Mouse (Mus musculus): ENCODE measurements around the gene Osbpl7.

Gene Osbpl7

DNA sequence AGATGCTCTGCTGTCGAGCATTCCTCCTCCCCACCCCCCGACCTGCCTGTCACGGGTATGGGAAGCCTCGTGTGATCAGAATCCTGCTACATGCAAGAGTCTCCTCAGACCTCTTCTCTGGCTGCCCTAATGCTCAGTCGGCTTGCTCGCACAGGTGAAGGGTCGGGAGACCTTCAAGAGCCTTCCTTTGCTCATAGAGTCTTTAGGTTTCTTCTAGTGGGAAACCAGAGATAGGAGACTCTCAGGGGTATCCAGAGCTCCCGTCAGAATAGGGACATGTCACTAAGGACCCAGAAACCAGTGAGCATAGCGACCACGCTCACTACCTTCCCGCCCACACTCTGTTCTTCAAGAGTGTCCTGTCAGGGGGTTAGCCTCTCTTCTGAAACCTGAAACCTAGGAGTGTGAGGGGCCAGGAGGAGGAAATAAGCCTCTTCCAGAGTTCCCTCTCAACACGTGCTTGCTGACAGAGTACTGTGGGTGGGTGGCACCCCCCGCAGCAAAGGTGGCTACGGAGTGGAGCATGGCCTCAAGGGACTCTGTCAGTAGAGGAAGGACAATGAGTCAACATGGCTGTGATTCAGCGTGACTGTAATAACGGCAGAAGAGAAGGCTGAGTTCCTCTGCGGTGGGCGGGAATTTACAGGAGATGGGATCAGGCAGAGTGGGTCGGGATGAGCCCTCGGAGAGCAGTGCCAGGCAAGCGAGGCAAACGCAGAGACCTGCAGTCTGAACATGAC lies 33.1 kb downstream of the Osbpl7 start:
- DNase-seq, result no peak

DNA sequence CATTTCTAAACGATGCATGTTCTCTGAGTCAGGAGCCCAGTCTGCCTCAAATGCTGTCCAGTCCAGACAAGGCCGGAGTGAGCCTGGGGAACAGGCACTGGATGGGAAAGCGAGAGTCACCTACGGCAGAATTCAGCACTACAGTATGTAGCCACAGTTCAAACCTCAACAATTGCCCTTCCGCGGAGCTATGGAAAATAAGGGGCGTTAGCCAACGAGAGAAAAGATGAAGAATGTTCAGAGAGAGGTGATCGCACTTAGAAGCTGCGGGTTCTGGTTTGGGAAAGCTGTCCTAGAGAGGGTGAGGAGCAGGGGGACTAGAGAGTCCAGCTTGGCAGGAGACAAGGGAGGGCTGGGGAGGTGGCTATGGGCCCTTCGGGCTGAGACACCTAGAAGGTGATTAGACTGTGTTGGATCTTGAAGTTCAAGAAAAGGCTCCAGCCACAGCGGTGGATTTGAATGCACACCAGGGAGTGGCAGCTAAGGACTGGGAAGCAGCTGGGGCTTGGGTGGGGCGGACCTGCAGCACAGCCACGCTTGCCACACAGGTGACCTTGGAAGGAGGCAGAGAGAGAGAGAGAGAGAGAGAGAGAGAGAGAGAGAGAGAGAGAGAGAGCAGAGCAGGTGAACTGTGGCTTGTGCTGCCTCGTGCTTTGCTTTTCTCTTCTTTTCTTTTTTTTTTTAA lies 34.5 kb downstream of the Osbpl7 start:
- DNase-seq, result no peak

DNA sequence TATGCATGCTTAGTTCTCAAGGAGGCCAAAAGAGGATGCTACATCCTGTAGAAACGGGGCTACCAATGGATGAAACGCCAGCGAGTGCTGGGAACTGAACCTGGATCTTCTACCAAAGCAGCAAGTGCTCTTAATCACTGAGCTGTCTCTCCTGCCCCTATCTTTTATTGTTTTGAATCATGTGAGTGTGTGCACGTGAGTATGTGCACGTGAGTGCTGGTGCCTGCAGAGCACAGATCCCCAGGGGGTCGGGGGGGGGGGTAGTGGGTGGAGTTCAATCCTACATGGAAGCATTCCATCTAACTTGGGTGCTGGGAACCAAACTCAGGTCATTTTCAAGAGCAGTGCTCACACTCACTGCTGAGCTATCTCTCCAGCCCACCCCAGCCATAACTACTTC lies 35.9 kb downstream of the Osbpl7 start:
- no peak for DNase-seq

DNA sequence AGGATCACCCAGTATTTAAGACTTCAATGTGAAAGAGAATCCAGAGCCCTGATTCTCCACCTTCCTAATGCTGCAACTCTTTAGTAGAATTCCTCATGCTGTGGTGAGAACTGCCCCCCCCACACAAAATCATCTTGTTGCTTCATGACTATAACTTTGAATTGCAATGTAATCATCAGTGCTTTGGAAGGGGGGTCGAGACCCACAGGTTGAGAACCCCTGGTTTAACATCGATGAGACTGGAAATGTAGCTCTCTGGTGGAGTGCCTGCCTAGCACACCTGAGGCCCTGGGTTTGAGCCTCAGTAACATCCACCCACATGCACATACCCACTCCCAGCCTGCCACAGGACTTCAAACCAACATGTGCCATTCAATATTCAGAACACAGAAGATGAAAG lies 44.2 kb downstream of the Osbpl7 start:
- DNase-seq, result no peak

DNA sequence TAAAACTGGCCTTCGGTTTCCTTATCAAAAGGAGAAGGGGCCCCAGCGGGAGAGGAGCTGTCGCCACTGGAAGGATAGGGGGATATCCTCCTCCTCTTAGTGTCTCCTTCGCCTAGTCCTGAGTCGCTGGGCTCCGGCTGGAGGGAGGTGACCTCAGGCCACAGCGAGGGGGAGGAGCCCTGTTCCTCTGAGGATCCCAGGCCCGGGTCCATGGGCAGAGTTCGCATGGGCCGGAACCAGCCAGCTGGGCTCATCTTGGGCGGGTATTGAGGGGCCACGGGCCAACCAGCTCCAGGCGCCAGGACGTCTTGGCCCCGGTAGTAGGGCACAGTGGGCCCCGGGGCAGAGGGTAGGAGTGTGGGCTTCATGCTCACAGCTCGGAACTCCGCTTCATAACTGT lies 48.4 kb downstream of the Osbpl7 start:
- no peak for DNase-seq

DNA sequence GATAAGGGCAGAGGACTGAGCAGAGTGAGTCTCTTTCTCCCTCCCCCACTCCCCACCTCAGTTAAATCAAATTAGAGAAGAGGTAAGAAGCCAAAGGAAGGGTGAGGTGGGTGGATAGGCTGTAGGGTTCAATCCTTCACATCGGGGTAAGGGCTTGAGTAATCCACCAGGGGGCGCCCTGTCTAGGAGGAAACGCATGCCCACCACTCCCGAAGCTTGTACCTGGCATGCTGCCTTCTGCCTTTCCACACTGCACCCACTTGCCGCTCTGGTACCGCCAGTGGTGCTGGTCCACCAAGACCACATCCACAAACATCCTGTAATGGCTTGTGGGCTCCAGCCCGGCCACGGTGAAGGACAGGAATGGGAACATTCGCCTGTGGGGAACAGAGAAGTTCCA lies 51.3 kb downstream of the Osbpl7 start:
- peak; percentile 52 to 82 for DNase-seq

DNA sequence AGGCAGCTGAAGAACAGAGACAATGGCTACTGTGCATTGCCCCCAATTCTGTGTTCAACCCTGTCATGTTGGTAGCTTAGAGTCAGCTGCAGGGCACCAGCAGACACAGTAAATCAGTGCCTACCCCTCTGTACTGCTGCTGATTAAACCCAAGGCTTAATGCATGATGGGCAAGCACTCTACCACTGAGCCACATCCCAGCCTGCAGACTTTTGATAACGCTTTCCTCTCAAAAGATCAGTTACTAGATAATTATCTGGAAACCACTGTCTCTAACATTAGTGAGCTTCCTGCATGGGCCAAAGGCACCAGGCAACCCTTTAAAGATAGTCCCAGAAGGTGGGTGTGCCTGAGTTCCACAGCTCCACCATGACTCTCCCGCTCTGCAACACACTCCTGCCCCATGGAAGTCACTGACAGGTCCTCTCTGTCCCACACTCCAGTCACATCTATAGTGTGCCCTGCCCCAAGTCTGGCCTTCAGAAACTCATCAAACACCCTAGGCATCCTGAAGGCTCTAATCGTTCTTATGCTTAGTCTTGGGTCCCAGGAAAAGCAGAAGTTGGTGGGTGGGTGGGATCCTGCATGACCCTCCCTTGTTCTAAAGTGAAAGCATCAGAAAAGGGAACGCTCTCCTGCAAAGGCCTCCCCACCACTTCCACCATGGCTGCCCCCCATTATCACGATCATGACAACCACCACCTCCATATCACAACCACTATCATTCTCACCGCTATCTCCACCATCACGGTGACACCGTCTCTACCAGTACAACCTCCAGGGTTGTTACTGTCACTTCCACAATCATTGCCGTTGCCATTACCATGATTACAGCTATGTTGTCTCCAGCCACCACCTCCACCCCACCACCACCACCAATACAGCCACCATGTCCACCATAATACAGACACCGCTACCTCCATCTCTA lies 53.0 kb downstream of the Osbpl7 start:
- no peak for DNase-seq

DNA sequence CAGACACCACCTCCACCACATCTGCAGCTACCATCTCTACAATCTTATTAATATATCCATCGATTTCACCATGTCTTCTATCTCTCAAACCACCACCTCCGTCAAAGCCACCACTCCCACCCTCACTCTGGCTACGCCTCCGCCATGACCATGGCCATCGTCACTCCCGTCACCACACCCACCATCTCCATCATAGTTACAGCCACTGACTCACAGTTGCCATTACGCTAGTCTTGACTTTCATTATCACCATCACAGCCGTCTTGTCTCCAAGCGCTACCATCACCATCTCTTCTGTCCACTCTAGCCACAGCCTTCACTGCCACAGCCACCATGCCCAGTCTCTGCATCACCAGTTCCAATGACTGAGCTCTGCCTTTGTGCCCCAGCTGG lies 53.7 kb downstream of the Osbpl7 start:
- DNase-seq, result no peak

DNA sequence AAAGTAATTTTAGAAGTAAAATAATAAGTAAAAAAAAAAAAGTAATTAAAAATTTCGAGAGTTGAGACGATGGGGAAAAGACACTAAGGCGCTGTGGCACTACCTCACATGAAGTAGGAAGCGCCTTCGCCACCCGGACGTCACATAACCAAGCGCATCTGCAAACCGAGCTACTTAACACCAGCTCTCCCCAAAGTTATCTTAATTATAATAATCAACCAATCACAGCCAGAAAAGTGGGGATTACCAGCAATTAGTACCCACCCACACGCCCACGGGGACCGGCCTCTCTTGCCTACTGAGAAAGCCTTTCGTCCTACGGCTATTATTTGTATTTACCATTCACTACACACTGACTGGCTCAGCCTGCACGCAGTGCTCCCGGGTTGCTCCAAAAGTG lies 58.5 kb downstream of the Osbpl7 start:
- no peak for DNase-seq

DNA sequence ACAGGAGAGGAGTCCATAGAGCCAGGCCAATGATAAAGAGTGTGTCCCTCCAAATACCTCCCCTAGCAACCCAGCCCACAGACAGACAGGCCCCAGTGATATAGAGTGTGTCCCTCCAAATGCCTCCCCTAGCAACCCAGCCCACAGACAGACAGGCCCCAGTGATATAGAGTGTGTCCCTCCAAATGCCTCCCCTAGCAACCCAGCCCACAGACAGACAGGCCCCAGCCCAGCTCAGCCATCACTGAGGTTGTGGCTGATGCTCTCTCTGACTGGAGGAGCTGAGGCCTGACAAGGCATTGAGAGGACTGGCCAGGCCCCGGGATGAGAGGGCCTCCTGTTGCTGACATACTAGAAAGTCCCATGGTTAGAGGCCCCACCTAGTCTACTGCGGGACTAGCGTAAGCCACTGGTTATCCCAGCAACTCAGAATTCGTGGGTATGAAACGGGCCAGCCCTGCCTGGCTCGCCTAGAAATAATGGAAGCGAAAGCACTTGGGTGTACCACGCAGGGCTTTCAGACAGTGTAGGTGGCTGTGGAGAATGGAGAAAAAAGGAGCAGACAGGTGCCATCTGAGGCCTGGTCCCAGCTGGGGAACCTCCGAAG lies 62.2 kb downstream of the Osbpl7 start:
- DNase-seq, result no peak

DNA sequence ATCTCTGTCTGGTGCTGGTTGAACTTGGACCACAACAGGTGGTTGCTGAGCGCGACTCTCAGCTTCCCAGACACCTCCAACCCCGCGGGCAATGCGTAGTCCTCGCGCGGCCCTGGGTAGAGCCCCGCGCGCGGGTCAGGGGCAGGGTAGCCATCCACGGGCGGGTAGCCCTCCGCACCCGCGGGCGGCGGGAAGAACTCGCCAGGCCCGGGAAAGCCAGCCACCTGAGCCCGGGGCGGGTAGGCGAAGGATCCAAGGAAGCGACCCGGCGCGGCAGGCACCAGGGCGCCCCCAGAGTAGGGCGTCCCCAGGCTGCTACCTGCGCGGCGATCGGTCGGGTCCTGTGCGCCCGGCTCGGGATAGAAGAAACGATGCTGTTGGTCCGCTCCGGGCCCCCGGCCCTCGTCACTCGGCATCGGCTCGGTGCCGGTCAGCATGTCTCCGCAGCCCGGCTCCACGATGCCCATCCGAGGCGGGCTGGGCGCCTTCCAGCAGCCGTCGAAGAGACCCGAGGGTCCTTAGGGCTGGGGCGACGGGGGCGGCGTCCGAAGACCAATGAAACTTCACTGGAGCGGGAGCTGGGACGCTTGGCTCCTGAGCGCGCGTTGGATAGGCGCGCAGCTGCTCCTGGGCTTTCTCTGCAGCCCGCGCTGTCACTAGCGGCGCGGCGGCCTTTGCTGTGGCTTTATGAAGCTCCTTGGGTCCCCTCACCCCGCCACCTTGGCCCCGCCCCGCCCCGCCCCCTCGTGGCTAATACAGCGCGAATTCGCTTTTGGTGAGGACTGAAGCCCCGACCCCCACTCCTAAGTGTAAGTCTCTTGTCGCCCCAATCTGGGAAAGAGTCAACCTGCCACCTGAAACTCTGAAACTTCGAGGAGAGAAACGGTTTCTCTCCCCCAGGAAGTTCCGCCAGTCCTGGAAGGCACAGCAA lies 64.5 kb downstream of the Osbpl7 start, which contains the start of gene Tbx21:
Tbx21 (minus strand) TSS at position 661 of the 931 bp plus-strand sequence.
- DNase-seq, result no peak

DNA sequence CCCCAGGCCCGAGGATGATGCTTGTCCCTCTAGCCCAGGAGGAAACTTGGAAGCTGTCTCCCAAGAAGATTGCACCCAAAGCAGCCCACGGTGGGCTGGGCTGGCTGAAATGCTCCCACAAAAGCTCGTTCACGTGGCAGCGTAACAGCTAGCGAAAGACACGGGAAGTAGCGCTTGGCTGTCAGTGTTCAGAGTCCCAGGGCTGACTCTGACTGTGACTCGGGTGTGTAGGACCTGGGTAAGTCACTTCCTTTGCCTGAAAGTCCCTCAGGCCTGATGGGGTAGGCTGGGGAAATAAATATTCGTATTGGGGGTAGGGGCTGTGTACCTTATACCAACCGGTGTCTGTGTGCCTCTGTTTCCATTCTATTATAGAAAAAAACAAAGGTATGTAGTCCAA lies 65.4 kb downstream of the Osbpl7 start:
- no peak for DNase-seq

All from spleen, adult 18-20 months (tissue).